Mouse (Mus musculus): ENCODE measurements around the gene Chga. TPM values are rescaled to one million over a fixed set of nuclear protein-coding genes. Genes with fewer than 3 reads are reported as not detected.

Chga gene
- polyA plus RNA-seq, 1 experiment from 2014 or later, result 92.7 TPM

- H3K4me2 ChIP-seq (ENCODE audit: low read length), result no peak overlapping the region
- DNase-seq, result no peak
- H3K36me3 ChIP-seq (ENCODE audit: control insufficient read depth, insufficient read depth, low read length), result peaks cover 3% of the 10 kb centered on the region; the same call in 1 of the 2 replicates
- H3K4me3 ChIP-seq (replicated peaks; ENCODE audit: low read depth, low read length), result no peak overlapping the region
- no peaks in the 10 kb centered on the region for H3K27me3 ChIP-seq (ENCODE audit: control insufficient read depth, insufficient read depth, low read length)
- H3K27ac ChIP-seq (replicated peaks; ENCODE audit: low read depth, low read length), result no peak overlapping the region
- no peaks in the 10 kb centered on the region for H3K4me1 ChIP-seq (ENCODE audit: control insufficient read depth, insufficient read depth, low read length)
- ATAC-seq (ENCODE audit: low FRiP score, low TSS enrichment), result no peak
- no peak overlapping the region for H3K9ac ChIP-seq (replicated peaks; ENCODE audit: low read length)
- no peaks in the 10 kb centered on the region for H3K9me3 ChIP-seq (ENCODE audit: control insufficient read depth, low read length)
- 80% methylated on average over 11 of the region's 11 CpGs for WGBS
Measured at GRCm38 (mm10) chr12:102582441-102582840, 27.7 kb downstream of the Chga start.

- Histone ChIP-seq H3K27ac (replicated peaks; ENCODE audit: low read depth, low read length) (no peak overlapping the region), H3K4me3 (replicated peaks; ENCODE audit: low read depth, low read length) (no peak overlapping the region), H3K9ac (replicated peaks; ENCODE audit: low read length) (no peak overlapping the region), H3K36me3 (ENCODE audit: control insufficient read depth, insufficient read depth, low read length) (peaks cover 3% of the 10 kb centered on the region; the same call in 1 of the 2 replicates), H3K27me3 (ENCODE audit: control insufficient read depth, insufficient read depth, low read length) (no peaks in the 10 kb centered on the region), H3K9me3 (ENCODE audit: control insufficient read depth, low read length) (no peaks in the 10 kb centered on the region), H3K4me2 (ENCODE audit: low read length) (no peak overlapping the region), H3K4me1 (ENCODE audit: control insufficient read depth, insufficient read depth, low read length) (no peaks in the 10 kb centered on the region)
- ATAC-seq (ENCODE audit: low FRiP score, low TSS enrichment), result no peak
- DNase-seq, result no peak
- 89% methylated on average over 3 of the region's 3 CpGs for WGBS
Measured at GRCm38 (mm10) chr12:102585390-102585789, 30.6 kb downstream of the Chga start.

GRCm38 (mm10) chr12:102586286-102586881 is 31.6 kb downstream of the Chga start:
- ATAC-seq (ENCODE audit: low FRiP score, low TSS enrichment) (no peak), DNase-seq (no peak)
- no peak overlapping the region for H3K9ac ChIP-seq (replicated peaks; ENCODE audit: low read length)
- 83% methylated on average over 9 of the region's 9 CpGs for WGBS
- H3K4me2 ChIP-seq (ENCODE audit: low read length), result no peak overlapping the region
- H3K4me1 ChIP-seq (ENCODE audit: control insufficient read depth, insufficient read depth, low read length), result no peaks in the 10 kb centered on the region
- no peaks in the 10 kb centered on the region for H3K27me3 ChIP-seq (ENCODE audit: control insufficient read depth, insufficient read depth, low read length)
- no peak overlapping the region for H3K4me3 ChIP-seq (replicated peaks; ENCODE audit: low read depth, low read length)
- H3K27ac ChIP-seq (replicated peaks; ENCODE audit: low read depth, low read length), result no peak overlapping the region
- peaks cover 3% of the 10 kb centered on the region; the same call in 1 of the 2 replicates for H3K36me3 ChIP-seq (ENCODE audit: control insufficient read depth, insufficient read depth, low read length)
- no peaks in the 10 kb centered on the region for H3K9me3 ChIP-seq (ENCODE audit: control insufficient read depth, low read length)

GRCm38 (mm10) chr12:102587106-102587505 is 32.3 kb downstream of the Chga start:
- Histone ChIP-seq H3K9ac (replicated peaks; ENCODE audit: low read length) (no peak overlapping the region), H3K4me2 (ENCODE audit: low read length) (no peak overlapping the region), H3K9me3 (ENCODE audit: control insufficient read depth, low read length) (no peaks in the 10 kb centered on the region), H3K27ac (replicated peaks; ENCODE audit: low read depth, low read length) (no peak overlapping the region), H3K27me3 (ENCODE audit: control insufficient read depth, insufficient read depth, low read length) (no peaks in the 10 kb centered on the region), H3K4me1 (ENCODE audit: control insufficient read depth, insufficient read depth, low read length) (no peaks in the 10 kb centered on the region), H3K4me3 (replicated peaks; ENCODE audit: low read depth, low read length) (no peak overlapping the region), H3K36me3 (ENCODE audit: control insufficient read depth, insufficient read depth, low read length) (peaks cover 3% of the 10 kb centered on the region; the same call in 1 of the 2 replicates)
- DNase-seq (no peak), ATAC-seq (ENCODE audit: low FRiP score, low TSS enrichment) (no peak)
- 94% methylated on average over 8 of the region's 8 CpGs for WGBS

- Histone ChIP-seq H3K4me2 (ENCODE audit: low read length) (no peak overlapping the region), H3K27me3 (ENCODE audit: control insufficient read depth, insufficient read depth, low read length) (no peaks in the 10 kb centered on the region), H3K9me3 (ENCODE audit: control insufficient read depth, low read length) (no peaks in the 10 kb centered on the region), H3K4me3 (replicated peaks; ENCODE audit: low read depth, low read length) (no peak overlapping the region), H3K36me3 (ENCODE audit: control insufficient read depth, insufficient read depth, low read length) (peaks cover 3% of the 10 kb centered on the region; the same call in 1 of the 2 replicates), H3K4me1 (ENCODE audit: control insufficient read depth, insufficient read depth, low read length) (no peaks in the 10 kb centered on the region), H3K27ac (replicated peaks; ENCODE audit: low read depth, low read length) (no peak overlapping the region), H3K9ac (replicated peaks; ENCODE audit: low read length) (no peak overlapping the region)
- WGBS, result 90% methylated on average over 17 of the region's 17 CpGs
- DNase-seq, result no peak
- no peak for ATAC-seq (ENCODE audit: low FRiP score, low TSS enrichment)
Measured at GRCm38 (mm10) chr12:102590711-102591360, 36.1 kb downstream of the Chga start.

GRCm38 (mm10) chr12:102593699-102594098 is 38.9 kb downstream of the Chga start:
- no peaks in the 10 kb centered on the region for H3K4me1 ChIP-seq (ENCODE audit: control insufficient read depth, insufficient read depth, low read length)
- no peak overlapping the region for H3K4me2 ChIP-seq (ENCODE audit: low read length)
- no peak overlapping the region for H3K4me3 ChIP-seq (replicated peaks; ENCODE audit: low read depth, low read length)
- no peak; the same call in 1 of the 2 replicates for ATAC-seq (ENCODE audit: low FRiP score, low TSS enrichment)
- H3K9ac ChIP-seq (replicated peaks; ENCODE audit: low read length), result no peak overlapping the region
- H3K36me3 ChIP-seq (ENCODE audit: control insufficient read depth, insufficient read depth, low read length), result no peaks in the 10 kb centered on the region
- DNase-seq, result peak; percentile 66
- WGBS, result 62% methylated on average over 9 of the region's 9 CpGs
- no peaks in the 10 kb centered on the region for H3K9me3 ChIP-seq (ENCODE audit: control insufficient read depth, low read length)
- no peaks in the 10 kb centered on the region for H3K27me3 ChIP-seq (ENCODE audit: control insufficient read depth, insufficient read depth, low read length)
- no peak overlapping the region for H3K27ac ChIP-seq (replicated peaks; ENCODE audit: low read depth, low read length)

GRCm38 (mm10) chr12:102594627-102595026 is 39.9 kb downstream of the Chga start:
- ATAC-seq (ENCODE audit: low FRiP score, low TSS enrichment), result no peak

GRCm38 (mm10) chr12:102596410-102596809 is 41.6 kb downstream of the Chga start:
- Histone ChIP-seq H3K9me3 (ENCODE audit: control insufficient read depth, low read length) (no peaks in the 10 kb centered on the region), H3K36me3 (ENCODE audit: control insufficient read depth, insufficient read depth, low read length) (no peaks in the 10 kb centered on the region), H3K27me3 (ENCODE audit: control insufficient read depth, insufficient read depth, low read length) (no peaks in the 10 kb centered on the region), H3K4me2 (ENCODE audit: low read length) (no peak overlapping the region), H3K9ac (replicated peaks; ENCODE audit: low read length) (no peak overlapping the region), H3K27ac (replicated peaks; ENCODE audit: low read depth, low read length) (no peak overlapping the region), H3K4me3 (replicated peaks; ENCODE audit: low read depth, low read length) (no peak overlapping the region), H3K4me1 (ENCODE audit: control insufficient read depth, insufficient read depth, low read length) (peaks cover 11% of the 10 kb centered on the region; the same call in 1 of the 2 replicates)
- WGBS, result 78% methylated on average over 7 of the region's 7 CpGs
- DNase-seq (no peak), ATAC-seq (ENCODE audit: low FRiP score, low TSS enrichment) (no peak)

More at GRCm38 (mm10) chr12:102594627-102595026, 39.9 kb downstream of the Chga start:
- Histone ChIP-seq H3K27me3 (ENCODE audit: control insufficient read depth, insufficient read depth, low read length) (no peaks in the 10 kb centered on the region), H3K9me3 (ENCODE audit: control insufficient read depth, low read length) (no peaks in the 10 kb centered on the region), H3K4me1 (ENCODE audit: control insufficient read depth, insufficient read depth, low read length) (no peaks in the 10 kb centered on the region), H3K9ac (replicated peaks; ENCODE audit: low read length) (no peak overlapping the region), H3K27ac (replicated peaks; ENCODE audit: low read depth, low read length) (no peak overlapping the region), H3K36me3 (ENCODE audit: control insufficient read depth, insufficient read depth, low read length) (no peaks in the 10 kb centered on the region), H3K4me3 (replicated peaks; ENCODE audit: low read depth, low read length) (no peak overlapping the region), H3K4me2 (ENCODE audit: low read length) (no peak overlapping the region)
- no peak for DNase-seq
- 67% methylated on average over 9 of the region's 9 CpGs for WGBS

GRCm38 (mm10) chr12:102597466-102597865 is 42.7 kb downstream of the Chga start:
- ATAC-seq (ENCODE audit: low FRiP score, low TSS enrichment), result no peak
- Histone ChIP-seq H3K4me2 (ENCODE audit: low read length) (no peak overlapping the region), H3K27me3 (ENCODE audit: control insufficient read depth, insufficient read depth, low read length) (no peaks in the 10 kb centered on the region), H3K4me3 (replicated peaks; ENCODE audit: low read depth, low read length) (no peak overlapping the region), H3K4me1 (ENCODE audit: control insufficient read depth, insufficient read depth, low read length) (peaks cover 17% of the 10 kb centered on the region; the same call in 1 of the 2 replicates), H3K9ac (replicated peaks; ENCODE audit: low read length) (no peak overlapping the region), H3K36me3 (ENCODE audit: control insufficient read depth, insufficient read depth, low read length) (no peaks in the 10 kb centered on the region), H3K9me3 (ENCODE audit: control insufficient read depth, low read length) (no peaks in the 10 kb centered on the region), H3K27ac (replicated peaks; ENCODE audit: low read depth, low read length) (no peak overlapping the region)
- no peak for DNase-seq
- 77% methylated on average over 4 of the region's 4 CpGs for WGBS
